Mouse (Mus musculus) CH12.LX (cell line): ENCODE measurements around the gene Cttnbp2.
A peak's percentile ranks its signal among the peaks of the same experiment; 100 is the strongest.

ENCODE experiments used
- CHD2 ChIP-seq: IDR thresholded peaks from 2 replicates; pipeline ENCODE4 v1.6.1; 2011; ENCODE audit warnings: low read length, improper control_type of control experiment
- CTCF ChIP-seq, 2 experiments: IDR thresholded peaks in 1 of 2; conservative IDR thresholded peaks in 1 of 2; 2 replicates each; pipeline ENCODE4 v1.5.1; 2011 to 2012; ENCODE audit warnings: low read depth in 2 of 2, low read length in 2 of 2, improper control_type of control experiment in 1 of 2, inconsistent platforms in 1 of 2, mild to moderate bottlenecking in 1 of 2, moderate library complexity in 1 of 2
- ETS1 ChIP-seq: conservative IDR thresholded peaks from 2 replicates; pipeline ENCODE4 v1.6.1; 2012; ENCODE audit warnings: low read depth, mild to moderate bottlenecking, inconsistent platforms, low read length, improper control_type of control experiment, moderate library complexity
- JUN ChIP-seq: IDR thresholded peaks from 2 replicates; pipeline ENCODE4 v1.6.1; 2011; ENCODE audit warnings: low read depth, mild to moderate bottlenecking, low read length, improper control_type of control experiment, moderate library complexity; ENCODE audit not compliant: insufficient read depth
- MAZ ChIP-seq: IDR thresholded peaks from 2 replicates; pipeline ENCODE4 v1.6.1; 2012; ENCODE audit warnings: low read depth, mild to moderate bottlenecking, inconsistent platforms, low read length, improper control_type of control experiment, moderate library complexity
- NRF1 ChIP-seq: IDR thresholded peaks from 2 replicates; pipeline ENCODE4 v1.6.1; 2014; ENCODE audit warnings: low read depth, mild to moderate bottlenecking, inconsistent platforms, low read length, improper control_type of control experiment, moderate library complexity
- POLR2A ChIP-seq: IDR thresholded peaks from 2 replicates; pipeline ENCODE4 v1.6.1; 2011; ENCODE audit warnings: low read depth, mild to moderate bottlenecking, improper control_type of control experiment, low read length
- SIN3A ChIP-seq: IDR thresholded peaks from 2 replicates; pipeline ENCODE4 v1.6.1; 2012; ENCODE audit warnings: low read length, improper control_type of control experiment, inconsistent platforms
- UBTF ChIP-seq: IDR thresholded peaks from 2 replicates; pipeline ENCODE4 v1.6.1; 2012; ENCODE audit warnings: low read depth, mild to moderate bottlenecking, inconsistent platforms, low read length, improper control_type of control experiment, moderate library complexity
- USF1 ChIP-seq: IDR thresholded peaks from 2 replicates; pipeline ENCODE4 v1.6.1; 2014; ENCODE audit warnings: low read depth, mild to moderate bottlenecking, inconsistent platforms, low read length, improper control_type of control experiment
- USF2 ChIP-seq: conservative IDR thresholded peaks from 2 replicates; pipeline ENCODE4 v1.6.1; 2011; ENCODE audit warnings: low read depth, low read length, improper control_type of control experiment
- ZMIZ1 ChIP-seq: IDR thresholded peaks from 2 replicates; pipeline ENCODE4 v1.6.1; 2012; ENCODE audit warnings: low read depth, mild to moderate bottlenecking, inconsistent platforms, low read length, improper control_type of control experiment

GRCm38 (mm10) chr6:18423112-18423511 is 91.5 kb downstream of the Cttnbp2 start:
- no peak for TF ChIP-seq NRF1
- no peak for TF ChIP-seq JUN
- TF ChIP-seq MAZ, result no peak
- 0 out of 2 replicates have a peak, but pooled peaks have one; percentile 29 for TF ChIP-seq SIN3A
- no peak for TF ChIP-seq USF1
- TF ChIP-seq ZMIZ1, result no peak
- 0 out of 2 replicates have a peak, but pooled peaks have one; percentile 21 for TF ChIP-seq POLR2A
- TF ChIP-seq UBTF, result no peak
- TF ChIP-seq CTCF (conservative IDR thresholded peaks at IDR 0.05 in 1 of 2, IDR thresholded peaks at IDR 0.05 in 1 of 2; ENCODE audit: low read depth in 2 of 2, low read length in 2 of 2), result no peak
- no peak for TF ChIP-seq USF2
- TF ChIP-seq ETS1, result peak; percentile 39; the same call in 1 of the 2 replicates
- TF ChIP-seq CHD2, result no peak
